Mouse (Mus musculus): ENCODE measurements around the gene Ptpn14.
A peak's percentile ranks its signal among the peaks of the same experiment; 100 is the strongest.

Ptpn14 gene

DNA sequence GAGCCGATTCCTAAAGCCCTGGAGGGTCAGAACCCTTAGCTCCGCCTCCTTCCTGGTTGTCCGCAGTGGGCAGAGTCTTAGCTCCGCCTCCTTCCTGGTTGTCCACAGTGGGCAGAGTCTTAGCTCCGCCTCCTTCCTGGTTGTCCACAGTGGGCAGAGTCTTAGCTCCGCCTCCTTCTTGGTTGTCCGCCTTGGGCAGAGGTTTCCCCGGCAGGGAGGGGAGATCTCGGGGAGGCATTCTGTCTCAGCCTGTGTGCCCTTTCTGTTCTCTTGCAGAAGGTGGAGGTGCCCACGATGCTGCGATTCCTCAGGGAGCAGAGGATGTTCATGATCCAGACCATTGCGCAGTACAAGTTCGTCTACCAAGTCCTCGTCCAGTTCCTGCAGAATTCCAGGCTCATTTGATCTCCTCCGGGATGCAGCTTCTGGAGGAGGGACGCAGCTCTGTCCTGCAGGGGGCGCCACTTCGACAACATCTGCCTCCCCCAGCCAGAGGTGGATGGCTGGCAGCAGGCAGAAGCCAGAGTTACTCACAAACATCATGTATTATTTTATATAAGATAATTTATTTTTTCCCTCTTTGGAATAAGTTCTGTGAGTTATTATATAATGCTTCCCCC is 141.7 kb downstream of the Ptpn14 start:
- DNase-seq, result no peak

- no peak for DNase-seq
These were observed 142.5 kb downstream of the Ptpn14 start for GRCm38 (mm10) chr1:189870539-189870938.

DNA sequence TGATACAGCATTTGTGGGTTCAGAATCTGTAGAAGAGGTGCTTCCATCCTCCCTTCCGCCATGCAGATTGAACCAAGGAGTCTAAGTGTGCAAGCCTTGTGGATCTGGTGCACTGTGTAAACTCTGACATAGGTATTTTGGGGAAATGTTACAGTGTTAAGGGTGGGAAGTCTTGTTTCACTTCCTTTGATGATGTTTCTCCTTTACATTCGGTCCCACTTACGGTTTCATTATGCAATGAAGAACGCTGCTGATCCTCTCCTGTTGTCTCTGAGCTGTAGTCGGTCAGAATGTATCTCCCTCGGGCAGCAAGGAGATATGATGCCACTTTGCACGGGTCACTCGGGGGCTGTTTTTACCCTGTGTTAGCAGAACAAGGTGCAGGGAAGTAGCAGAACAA is 143.6 kb downstream of the Ptpn14 start:
- DNase-seq, result no peak

- no peak for DNase-seq
These were observed 144.0 kb downstream of the Ptpn14 start for GRCm38 (mm10) chr1:189872050-189872449.

- no peak for DNase-seq
These were observed 145.5 kb downstream of the Ptpn14 start for GRCm38 (mm10) chr1:189873591-189873990.

GRCm38 (mm10) chr1:189875439-189875861 is 147.4 kb downstream of the Ptpn14 start:
- no peak for DNase-seq

DNA sequence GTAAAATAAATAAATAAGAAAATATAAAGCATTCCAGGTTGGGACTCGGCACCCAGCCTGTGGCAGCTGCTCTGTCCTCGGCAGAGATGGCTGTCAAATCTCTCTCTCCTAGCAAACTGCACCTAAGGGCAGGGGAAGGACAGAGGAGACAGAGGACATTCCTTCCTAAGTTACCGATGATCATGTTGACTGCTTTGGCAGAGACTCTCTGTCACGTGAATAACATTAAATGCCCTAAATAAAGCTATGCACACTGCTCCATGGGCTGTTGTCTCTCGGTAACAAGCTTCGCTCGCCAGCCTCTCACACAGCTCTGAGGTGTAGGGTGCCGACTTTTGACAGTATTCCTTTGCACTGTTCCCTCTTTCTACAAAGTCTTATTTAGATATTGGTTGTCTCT is 148.1 kb downstream of the Ptpn14 start:
- no peak for DNase-seq

DNA sequence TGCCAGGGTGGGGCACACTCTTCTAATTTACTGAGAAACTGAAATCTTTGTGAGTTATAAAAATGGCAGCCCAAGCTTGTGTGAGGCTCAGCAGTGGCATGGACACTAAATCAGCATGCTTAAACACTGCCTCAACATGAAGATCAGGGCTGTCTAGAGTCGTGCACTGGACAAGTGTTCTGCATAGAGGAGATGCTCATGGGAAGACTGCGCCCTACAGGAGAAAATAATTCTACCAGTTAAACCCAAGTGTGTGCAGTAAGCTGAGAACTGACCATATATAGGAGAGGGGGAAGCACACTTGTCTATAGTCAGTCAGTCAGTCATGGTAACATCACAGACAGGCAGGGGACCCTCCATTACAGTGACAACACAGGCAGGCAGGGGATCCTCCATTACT is 151.1 kb downstream of the Ptpn14 start:
- DNase-seq, result no peak

- peak; percentile 52 to 69 for DNase-seq
These were observed 151.9 kb downstream of the Ptpn14 start for GRCm38 (mm10) chr1:189879965-189880364.

DNA sequence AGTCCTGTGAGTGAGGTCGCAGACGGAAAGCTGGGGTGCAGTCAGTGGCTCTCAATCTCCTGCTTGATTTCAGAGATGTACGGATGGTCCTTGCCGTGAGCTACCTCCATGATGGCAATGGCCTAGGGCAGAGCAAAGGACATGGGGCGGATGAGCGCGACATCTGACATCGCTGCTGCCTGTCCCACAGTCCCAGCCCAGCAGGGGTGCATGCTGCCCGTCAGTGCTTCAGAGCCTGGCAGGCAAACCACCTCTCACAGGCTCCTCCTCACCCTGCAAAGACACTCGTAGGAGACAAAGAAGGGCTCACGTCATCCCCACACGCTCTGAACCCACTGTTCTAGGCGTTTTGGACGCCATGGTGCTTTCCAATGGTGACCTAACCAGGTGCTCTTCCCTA is 152.7 kb downstream of the Ptpn14 start:
- DNase-seq, result peak in 1 of 2 experiments; percentile 17

GRCm38 (mm10) chr1:189882886-189883285 is 154.8 kb downstream of the Ptpn14 start:
- peak in 1 of 2 experiments; percentile 67 for DNase-seq

DNA sequence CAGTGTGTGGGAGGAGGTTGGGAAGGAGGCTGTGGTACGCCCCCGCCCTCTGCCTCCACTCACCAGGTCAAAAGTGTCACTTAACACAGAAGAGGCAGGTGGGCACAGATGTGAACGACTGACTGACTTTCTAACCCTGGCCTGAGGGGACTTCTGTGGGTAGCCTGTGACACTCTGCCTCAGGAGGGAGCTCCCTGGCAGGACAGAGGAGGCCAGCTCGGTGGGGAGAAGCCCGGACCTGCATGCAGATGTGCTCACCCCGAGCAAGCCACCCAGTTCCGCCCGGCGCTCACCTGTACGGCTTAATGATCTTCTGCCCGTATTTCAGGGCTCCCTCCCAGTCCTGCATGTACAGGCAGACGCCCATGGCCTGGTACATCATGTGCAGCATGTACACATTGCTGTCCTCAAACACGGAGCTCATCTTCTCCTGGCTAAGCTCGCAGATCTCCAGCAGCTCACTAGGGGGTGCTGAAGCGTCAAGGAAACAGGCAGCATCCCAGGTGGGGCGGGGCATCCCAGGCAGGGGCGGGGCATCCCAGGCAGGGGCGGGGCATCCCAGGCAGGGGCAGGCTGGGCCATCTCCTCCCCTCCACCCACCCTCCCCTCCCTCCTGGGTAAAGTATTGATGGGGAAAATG is 155.6 kb downstream of the Ptpn14 start:
- DNase-seq, result peak; percentile 43 to 56

DNA sequence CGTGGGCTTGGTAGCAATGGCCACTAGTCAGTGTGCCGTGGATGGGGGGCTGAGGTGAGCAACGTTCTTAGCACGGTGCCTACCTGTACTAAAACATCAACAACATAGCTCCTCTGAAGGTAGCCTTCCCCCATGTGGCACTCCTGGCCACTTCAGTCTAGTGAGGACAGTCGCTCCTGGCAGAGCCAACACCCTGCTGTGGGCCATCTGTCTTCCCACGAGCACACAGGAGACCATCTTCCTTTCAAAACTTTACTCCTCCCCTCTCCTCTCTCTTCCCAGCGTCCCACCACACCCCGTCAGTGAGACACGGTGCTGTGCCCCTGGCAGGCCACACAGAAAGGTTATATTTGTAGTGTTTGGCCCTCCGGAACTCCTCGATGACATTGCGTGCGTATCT is 156.9 kb downstream of the Ptpn14 start:
- DNase-seq, result peak; percentile 81 to 85

DNA sequence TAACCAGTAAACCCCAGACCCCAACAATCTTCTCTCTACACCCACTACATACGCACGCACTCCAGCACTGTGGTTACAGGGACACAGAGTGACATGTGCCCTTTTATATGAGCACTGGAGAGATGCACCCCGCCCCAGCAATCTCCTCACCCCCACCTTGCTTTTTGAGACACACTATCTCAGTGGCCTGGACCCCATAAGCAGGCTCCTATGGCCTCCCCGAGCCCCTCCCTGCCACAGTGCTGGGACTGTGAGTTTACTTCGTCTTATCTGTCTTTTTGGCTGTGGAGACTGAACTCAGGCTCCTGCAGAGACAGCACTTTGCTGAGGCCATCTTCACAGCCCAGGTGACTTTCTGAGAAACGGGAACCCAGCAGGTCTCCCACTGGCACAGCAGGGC is 157.9 kb downstream of the Ptpn14 start:
- no peak for DNase-seq

DNA sequence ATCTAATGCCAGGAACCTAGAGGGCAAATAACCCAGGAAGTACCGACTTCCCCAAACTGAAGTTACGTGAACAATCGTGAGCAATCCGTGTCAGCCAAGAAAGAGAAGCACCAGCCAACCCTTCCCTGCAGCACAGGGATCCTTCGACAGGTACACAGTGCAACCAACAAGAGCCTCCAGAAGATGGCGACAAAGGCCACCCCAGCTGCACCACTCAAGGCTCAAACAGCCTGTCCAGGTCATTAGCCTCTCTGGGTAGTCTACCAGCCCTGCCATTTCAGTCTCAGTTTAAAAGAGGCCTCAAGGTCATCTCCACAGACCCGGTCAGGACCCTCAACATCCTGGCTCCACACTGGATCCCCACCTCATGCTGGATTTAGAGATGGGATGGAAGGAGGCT is 159.4 kb downstream of the Ptpn14 start:
- peak; percentile 74 to 82 for DNase-seq

- DNase-seq, result no peak
These were observed 160.7 kb downstream of the Ptpn14 start for GRCm38 (mm10) chr1:189888749-189889148.

- no peak for DNase-seq
These were observed 166.1 kb downstream of the Ptpn14 start for GRCm38 (mm10) chr1:189894191-189894590.

DNA sequence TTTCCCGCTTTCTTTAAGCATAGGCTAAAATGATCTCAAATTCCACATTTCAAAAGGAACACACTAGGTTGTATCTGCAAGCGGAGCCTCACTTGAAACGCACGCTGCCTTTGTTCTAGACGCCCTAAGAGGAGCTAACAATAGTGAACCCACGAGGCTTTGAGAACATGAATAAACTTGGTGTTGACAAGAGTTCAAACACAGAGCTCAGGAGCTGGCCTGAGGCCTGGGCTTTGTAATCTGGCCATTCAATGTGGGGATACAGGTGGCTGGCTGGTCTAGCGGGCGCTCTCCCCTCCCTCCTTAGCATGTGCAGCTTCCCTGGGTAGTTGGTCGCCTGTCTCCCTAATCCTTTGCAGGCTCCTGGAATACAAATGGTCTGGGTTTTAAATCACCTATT is 169.8 kb downstream of the Ptpn14 start:
- DNase-seq, result no peak

DNA sequence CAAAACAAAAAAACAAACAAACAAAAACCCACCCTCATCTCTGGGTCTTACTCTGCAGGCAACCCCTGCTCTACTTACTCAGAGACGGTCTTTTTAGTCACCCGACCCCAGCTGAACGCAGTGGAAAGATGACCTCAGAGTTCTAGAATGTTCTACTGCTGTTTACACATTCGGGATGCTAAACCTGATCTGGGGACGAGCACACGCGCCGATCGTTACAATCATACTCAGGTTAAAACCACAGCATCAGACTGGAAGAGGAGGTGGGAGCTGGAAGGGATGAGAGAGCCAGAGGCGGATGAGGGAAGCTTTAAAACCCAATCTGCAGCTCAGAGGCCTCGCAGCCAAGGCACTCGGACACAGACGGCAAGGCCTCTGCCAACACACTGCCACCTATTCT is 170.6 kb downstream of the Ptpn14 start:
- DNase-seq, result no peak

DNA sequence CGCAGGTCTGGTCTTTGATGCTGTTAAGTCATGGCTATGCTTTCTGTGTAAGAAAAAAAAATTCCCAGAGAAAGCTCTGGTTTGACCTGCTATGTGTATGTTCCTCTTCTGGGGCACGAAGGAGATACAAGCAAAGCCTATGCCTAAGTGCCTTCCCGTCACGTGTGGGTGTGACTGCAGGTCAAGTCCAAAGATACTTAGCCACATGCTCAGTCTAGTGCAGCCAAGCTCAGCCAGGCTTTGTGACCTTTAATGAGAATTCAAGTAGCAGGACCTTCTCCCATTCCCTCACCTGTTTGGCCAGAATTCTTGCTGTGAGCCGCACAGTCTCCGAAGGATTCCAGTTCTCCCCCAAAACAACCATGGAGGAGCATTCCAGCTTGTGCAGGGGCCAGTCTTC is 171.5 kb downstream of the Ptpn14 start:
- no peak for DNase-seq

DNA sequence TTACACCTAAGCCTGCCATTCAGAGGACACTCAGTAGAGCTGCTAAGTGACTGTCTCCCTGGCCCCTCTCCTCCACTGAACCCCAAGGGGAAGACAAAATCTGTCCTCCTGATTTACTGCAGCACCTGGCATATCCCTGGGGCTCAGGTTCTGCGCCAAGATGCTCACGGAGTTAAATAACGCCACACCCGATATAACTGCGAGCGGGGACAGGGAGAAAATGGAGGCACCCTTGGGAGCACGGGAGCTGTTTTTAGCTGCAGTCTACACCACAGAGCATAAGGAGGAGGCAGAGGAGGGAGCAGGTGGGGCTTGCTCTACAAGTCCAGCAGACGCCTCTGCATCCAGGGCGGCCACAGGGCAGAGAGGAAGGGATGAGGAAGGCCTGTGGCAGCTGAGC is 174.3 kb downstream of the Ptpn14 start:
- DNase-seq, result peak; percentile 38 to 43

DNA sequence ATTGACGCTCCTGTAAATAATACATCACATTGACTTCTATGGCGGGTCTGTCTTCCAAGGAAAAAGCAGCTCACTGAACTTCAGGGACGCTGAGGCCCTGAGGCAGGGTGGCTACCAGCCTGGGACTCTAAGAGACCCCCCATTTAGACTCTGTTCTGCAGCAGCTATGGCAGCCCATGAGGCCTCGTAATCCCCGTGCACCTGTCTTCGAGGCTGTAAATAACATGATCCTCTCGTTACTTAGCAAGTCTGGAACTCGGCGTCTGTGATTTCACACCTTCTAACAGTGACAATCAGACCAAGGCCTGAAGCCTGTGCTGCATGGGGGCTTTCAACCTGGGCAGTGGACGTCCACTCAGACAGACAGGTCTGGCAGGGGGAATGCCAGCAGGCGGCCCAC is 175.1 kb downstream of the Ptpn14 start:
- DNase-seq, result no peak

DNA sequence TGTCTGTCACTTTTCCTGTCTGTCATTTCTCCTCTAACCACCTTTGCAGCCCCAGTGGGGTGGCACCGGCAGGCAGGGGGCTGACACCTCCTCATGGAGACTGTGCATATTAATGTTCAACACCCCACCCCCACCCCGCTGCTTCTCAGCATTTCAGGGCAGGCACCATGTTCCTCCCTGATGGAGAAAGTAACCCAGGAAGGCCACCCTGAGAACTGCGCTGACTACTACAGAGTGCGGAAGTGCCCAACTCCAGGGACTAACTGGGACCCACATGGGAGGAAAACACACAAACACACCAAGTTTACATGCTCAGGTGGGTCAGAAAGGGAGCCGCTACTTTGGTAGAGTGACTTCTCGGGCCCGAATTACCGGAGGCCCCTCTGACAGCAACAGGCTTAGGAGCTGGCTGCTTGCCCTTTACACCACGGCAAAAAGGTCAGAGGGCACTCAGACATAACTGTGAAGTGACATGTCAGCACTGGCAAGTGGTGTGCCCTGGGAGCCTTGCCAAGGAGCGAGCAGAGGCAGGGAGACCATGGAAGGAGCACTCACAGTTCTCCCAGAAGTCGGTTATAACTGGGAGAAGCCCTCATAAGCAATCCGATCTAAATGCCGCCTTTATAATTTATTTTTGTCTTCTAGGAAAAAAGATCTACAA is 182.7 kb downstream of the Ptpn14 start:
- no peak for DNase-seq

GRCm38 (mm10) chr1:189913093-189913760 is 185.2 kb downstream of the Ptpn14 start:
- no peak for DNase-seq
